Mouse (Mus musculus): ENCODE results near the gene Tcl1b3.

The Tcl1b3 gene

DNA sequence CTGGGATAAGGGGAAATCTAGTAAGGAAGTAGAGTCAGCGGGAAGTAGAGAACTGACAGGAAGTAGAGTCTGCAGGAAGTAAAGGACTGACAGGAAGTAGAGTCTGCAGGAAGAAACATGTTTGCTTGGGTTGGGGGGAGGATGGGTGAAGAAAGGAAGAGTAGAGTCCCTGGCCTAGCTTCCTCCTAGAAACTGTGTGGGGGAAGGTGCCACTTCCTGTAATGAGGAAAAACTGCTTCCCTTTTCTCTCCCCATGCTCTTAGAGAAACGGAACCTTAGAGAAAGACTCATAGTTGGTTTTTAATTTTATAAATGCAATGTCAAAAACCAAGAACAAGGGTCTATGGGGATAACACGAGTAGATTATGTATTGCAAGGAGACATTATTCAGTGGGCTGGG, 44.2 kb downstream of the Tcl1b3 start:
- no peak for DNase-seq

GRCm38 (mm10) chr12:105239060-105239459, 48.2 kb downstream of the Tcl1b3 start:
- no peak for DNase-seq
